Mouse (Mus musculus) heart, embryonic 10.5 days (tissue): ENCODE data around the gene Nrde2. TPM values are rescaled to one million over a fixed set of nuclear protein-coding genes. Genes with fewer than 3 reads are reported as not detected.

ENCODE experiments used
- DNase-seq: peaks from one replicate; pipeline ENCODE4 v3.0.0-alpha.2; 2017; ENCODE audit warnings: low spot score
- H3K27ac ChIP-seq: fragments of 300-500 bp; sonication (generic); 2 replicates; pipeline ENCODE4 v1.5.1; 2016; ENCODE audit warnings: mild to moderate bottlenecking
- H3K27me3 ChIP-seq: fragments of 300-500 bp; sonication (generic); 2 replicates; pipeline ENCODE4 v1.6.1; 2016; ENCODE audit warnings: mild to moderate bottlenecking; ENCODE audit not compliant: poor library complexity, insufficient read depth, severe bottlenecking
- H3K36me3 ChIP-seq: fragments of 300-500 bp; sonication (generic); 2 replicates; pipeline ENCODE4 v1.6.1; 2016; ENCODE audit warnings: mild to moderate bottlenecking, moderate library complexity
- H3K4me1 ChIP-seq: fragments of 300-500 bp; sonication (generic); 2 replicates; pipeline ENCODE4 v1.6.1; 2016; ENCODE audit warnings: mild to moderate bottlenecking
- H3K4me3 ChIP-seq: fragments of 300-500 bp; sonication (generic); 2 replicates; pipeline ENCODE4 v1.5.1; 2016; ENCODE audit warnings: mild to moderate bottlenecking, moderate library complexity
- H3K9me3 ChIP-seq: fragments of 300-500 bp; sonication (generic); 2 replicates; pipeline ENCODE4 v1.6.1; 2016; ENCODE audit warnings: mild to moderate bottlenecking, moderate library complexity
- WGBS: fragments of 180-500 bp; shearing (Covaris S2); methylation state at CpG from one replicate; pipeline ENCODE4 v1.1.7; 2016; 5-methylcytosine and 5-hydroxymethylcytosine counted together
- polyA plus RNA-seq: library from polyadenylated mRNA; unstranded; fragments of >200 nt; fragmentation: Nextera tagmentation; extraction: Ambion mirVana; gene quantifications from 2 replicates; pipeline ENCODE4 v1.2.1, GENCODE M21; 2016

The Nrde2 gene
- polyA plus RNA-seq, 1 experiment from 2014 or later, result 12.0 TPM

GRCm38 (mm10) chr12:100101651-100102050 lies 57.8 kb downstream of the Nrde2 start:
- DNase-seq, result no peak
- WGBS, result 63% methylated on average over 3 of the region's 3 CpGs
- Histone ChIP-seq H3K27me3 (no peaks in the 10 kb centered on the region), H3K36me3 (no peaks in the 10 kb centered on the region), H3K4me1 (peaks cover 11% of the 10 kb centered on the region), H3K9me3 (no peaks in the 10 kb centered on the region), H3K4me3 (no peak overlapping the region), H3K27ac (no peak overlapping the region)

GRCm38 (mm10) chr12:100100707-100101030 lies 58.8 kb downstream of the Nrde2 start:
- no peaks in the 10 kb centered on the region for H3K9me3 ChIP-seq
- H3K36me3 ChIP-seq, result no peaks in the 10 kb centered on the region
- no peaks in the 10 kb centered on the region for H3K27me3 ChIP-seq
- peak overlapping the region; percentile 7; the same call in 1 of the 2 replicates for H3K27ac ChIP-seq
- H3K4me3 ChIP-seq, result no peak overlapping the region
- WGBS, result 50% methylated on average over 3 of the region's 3 CpGs
- peaks cover 11% of the 10 kb centered on the region for H3K4me1 ChIP-seq
- DNase-seq, result no peak

- Histone ChIP-seq H3K9me3 (no peaks in the 10 kb centered on the region), H3K27me3 (no peaks in the 10 kb centered on the region), H3K27ac (peak overlapping the region; percentile 7; the same call in 1 of the 2 replicates), H3K4me3 (no peak overlapping the region), H3K36me3 (no peaks in the 10 kb centered on the region), H3K4me1 (peaks cover 11% of the 10 kb centered on the region)
- peak; percentile 78 for DNase-seq
- 42% methylated on average over 3 of the region's 3 CpGs for WGBS
Observed at GRCm38 (mm10) chr12:100099971-100100706, 59.3 kb downstream of the Nrde2 start.

- H3K27me3 ChIP-seq, result peaks cover 5% of the 10 kb centered on the region; the same call in 1 of the 2 replicates
- no peaks in the 10 kb centered on the region for H3K9me3 ChIP-seq
- H3K4me1 ChIP-seq, result no peaks in the 10 kb centered on the region
- H3K4me3 ChIP-seq, result no peak overlapping the region
- no peak for DNase-seq
- H3K27ac ChIP-seq, result no peak overlapping the region
- no peaks in the 10 kb centered on the region for H3K36me3 ChIP-seq
- WGBS, result 84% methylated on average over 11 of the region's 11 CpGs
Observed at GRCm38 (mm10) chr12:100093046-100093445, 66.4 kb downstream of the Nrde2 start.

DNA sequence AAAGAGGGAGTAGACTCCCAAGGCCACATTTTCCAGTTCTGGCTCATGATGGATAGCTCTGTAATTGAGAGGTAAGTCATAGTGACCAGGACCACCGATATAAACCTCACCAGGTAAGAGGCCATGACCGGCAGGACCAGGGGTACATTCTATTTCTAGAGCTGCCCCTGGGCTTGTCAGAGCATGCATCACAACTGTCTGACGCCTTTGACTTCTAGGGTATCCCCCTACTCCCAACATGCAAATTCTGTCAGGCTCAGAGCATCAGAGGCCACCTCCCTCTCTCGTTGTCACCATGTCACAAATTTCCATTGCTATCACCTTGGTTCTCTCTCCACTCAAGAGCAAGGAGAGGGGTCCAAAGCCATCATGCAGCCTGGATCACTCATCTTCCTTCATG lies 68.7 kb downstream of the Nrde2 start:
- DNase-seq, result no peak
- Histone ChIP-seq H3K4me3 (no peak overlapping the region), H3K4me1 (no peaks in the 10 kb centered on the region), H3K36me3 (no peaks in the 10 kb centered on the region), H3K27ac (no peak overlapping the region), H3K9me3 (no peaks in the 10 kb centered on the region), H3K27me3 (peaks cover 5% of the 10 kb centered on the region; the same call in 1 of the 2 replicates)
- 85% methylated on average over 4 of the region's 4 CpGs for WGBS

DNA sequence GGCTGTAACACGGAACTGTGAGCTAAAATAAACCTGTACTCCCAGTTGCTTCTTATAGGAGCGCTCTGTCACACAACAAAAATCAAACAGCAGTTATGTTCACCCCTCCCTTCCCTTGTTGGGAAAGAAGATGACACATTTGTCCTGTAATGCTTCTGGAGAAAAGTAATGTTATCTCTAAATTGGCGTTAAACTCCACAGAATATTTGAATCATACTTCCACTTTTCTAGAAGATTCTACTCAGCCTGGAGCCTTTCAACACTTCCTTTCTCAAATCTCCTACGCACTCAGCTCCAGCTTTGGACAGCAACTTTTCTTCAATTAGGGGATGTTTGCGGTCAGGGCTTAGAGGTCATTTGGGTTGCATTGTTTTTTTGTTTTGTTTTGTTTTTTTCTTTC lies 70.2 kb downstream of the Nrde2 start:
- no peaks in the 10 kb centered on the region for H3K36me3 ChIP-seq
- peaks cover 6% of the 10 kb centered on the region; the same call in 1 of the 2 replicates for H3K4me1 ChIP-seq
- no peak overlapping the region for H3K27ac ChIP-seq
- H3K27me3 ChIP-seq, result peaks cover 5% of the 10 kb centered on the region; the same call in 1 of the 2 replicates
- no peak overlapping the region for H3K4me3 ChIP-seq
- H3K9me3 ChIP-seq, result no peaks in the 10 kb centered on the region
- WGBS, result 80% methylated on average over 5 of the region's 5 CpGs
- DNase-seq, result no peak

DNA sequence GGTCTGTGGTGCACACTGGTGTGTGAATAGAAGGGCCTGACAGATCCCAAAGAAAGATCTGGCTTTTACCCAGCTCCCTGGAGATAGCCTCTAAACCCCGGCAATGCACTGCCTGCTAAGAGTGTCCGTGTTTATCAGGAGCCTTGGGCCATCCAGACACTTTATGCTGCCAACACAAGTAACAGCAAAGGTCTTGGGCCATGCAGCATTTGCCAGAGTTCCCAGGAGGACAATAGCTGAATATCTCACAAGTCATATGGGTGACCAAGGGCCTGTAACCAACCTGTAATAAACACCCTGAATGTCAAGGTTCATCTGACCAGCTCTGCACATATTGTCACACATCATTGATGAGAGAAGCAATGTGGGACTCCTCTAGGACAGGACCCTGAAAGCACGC lies 71.4 kb downstream of the Nrde2 start:
- no peaks in the 10 kb centered on the region for H3K36me3 ChIP-seq
- H3K27ac ChIP-seq, result no peak overlapping the region
- DNase-seq, result no peak
- peaks cover 5% of the 10 kb centered on the region; the same call in 1 of the 2 replicates for H3K27me3 ChIP-seq
- H3K9me3 ChIP-seq, result no peaks in the 10 kb centered on the region
- 78% methylated on average over 3 of the region's 3 CpGs for WGBS
- no peak overlapping the region for H3K4me3 ChIP-seq
- H3K4me1 ChIP-seq, result peaks cover 11% of the 10 kb centered on the region; the same call in 1 of the 2 replicates

DNA sequence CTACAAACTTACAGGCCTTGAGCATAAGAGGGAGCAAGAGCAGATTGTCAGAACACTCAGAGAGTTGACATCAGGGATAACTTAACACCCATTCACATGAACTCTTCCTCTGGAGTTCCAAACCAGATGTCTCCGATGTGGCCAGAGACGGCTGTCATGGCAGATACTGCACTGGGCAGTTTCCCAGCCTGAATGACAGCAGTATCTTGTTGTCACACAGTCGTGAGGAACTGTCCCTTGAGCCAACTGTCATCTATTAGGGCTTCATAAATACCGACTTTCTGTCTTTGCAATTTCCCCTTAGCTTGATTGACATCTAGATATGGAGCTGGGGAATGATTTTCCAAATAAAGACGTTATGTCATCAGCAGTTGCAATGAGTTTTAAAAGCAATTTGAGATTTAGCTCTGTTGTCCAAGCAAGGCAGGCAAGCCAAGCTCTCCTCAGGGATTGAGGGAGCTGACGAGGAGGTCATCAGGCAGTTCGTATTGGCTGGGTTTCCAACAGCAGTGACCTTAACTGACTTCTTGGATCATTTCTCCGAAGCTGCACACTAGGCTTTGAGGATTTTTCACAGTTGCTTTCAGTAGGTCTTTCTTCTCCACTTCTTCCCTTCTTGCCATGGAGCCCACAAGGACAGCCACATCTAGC lies 79.7 kb downstream of the Nrde2 start:
- Histone ChIP-seq H3K27me3 (no peaks in the 10 kb centered on the region), H3K4me1 (peaks cover 10% of the 10 kb centered on the region; the same call in 1 of the 2 replicates), H3K4me3 (no peak overlapping the region), H3K36me3 (no peaks in the 10 kb centered on the region), H3K9me3 (no peaks in the 10 kb centered on the region), H3K27ac (no peak overlapping the region)
- WGBS, result 71% methylated on average over 8 of the region's 8 CpGs
- no peak for DNase-seq

- no peaks in the 10 kb centered on the region for H3K9me3 ChIP-seq
- no peak overlapping the region for H3K27ac ChIP-seq
- H3K36me3 ChIP-seq, result no peaks in the 10 kb centered on the region
- H3K27me3 ChIP-seq, result no peaks in the 10 kb centered on the region
- WGBS, result 87% methylated on average over 4 of the region's 4 CpGs
- no peaks in the 10 kb centered on the region for H3K4me1 ChIP-seq
- no peak for DNase-seq
- H3K4me3 ChIP-seq, result no peak overlapping the region
Observed at GRCm38 (mm10) chr12:100075715-100076114, 83.7 kb downstream of the Nrde2 start.

Other genes starting within 250 kb of the Nrde2 start
- 0.05 and 0.23 TPM in 2 replicates for gene Kcnk13, start 195.2 kb downstream of the Nrde2 start, polyA plus RNA-seq
- 278 and 309 TPM in 2 replicates for gene Psmc1, start 49.5 kb downstream of the Nrde2 start, polyA plus RNA-seq
- 841 and 1,083 TPM in 2 replicates for gene Calm1, start 39.8 kb upstream of the Nrde2 start, polyA plus RNA-seq